Mouse (Mus musculus): ENCODE measurements around the gene Epn2. TPM values are rescaled to one million over a fixed set of nuclear protein-coding genes. Genes with fewer than 3 reads are reported as not detected.

Epn2 gene
- polyA plus RNA-seq, 1 experiment, result 123 TPM

DNA sequence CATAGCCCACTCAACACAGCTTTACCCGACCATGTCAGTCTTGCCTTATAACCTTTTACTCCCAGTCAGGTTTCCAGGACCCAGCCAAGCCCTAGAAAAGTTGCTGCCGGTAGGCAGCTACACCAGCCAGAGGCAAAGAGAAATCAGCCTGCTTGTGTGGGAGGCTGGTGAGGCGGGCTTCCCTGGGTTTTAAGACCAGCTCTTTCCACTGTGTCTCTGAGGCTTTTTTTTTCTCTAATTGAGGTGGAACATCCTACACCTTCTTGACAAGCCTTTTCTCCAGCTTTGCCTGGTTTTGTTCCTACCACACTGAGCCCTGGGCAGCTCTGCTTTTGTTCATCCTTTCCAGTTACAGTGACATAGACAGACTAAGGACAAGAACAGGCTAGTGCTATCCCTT is 31.7 kb upstream of the Epn2 start:
- no peak overlapping the region for H3K4me3 ChIP-seq (replicated peaks; ENCODE audit: insufficient read depth, low read depth, low read length)
- no peaks in the 10 kb centered on the region for H3K27me3 ChIP-seq (ENCODE audit: control insufficient read depth, insufficient read depth, low read length)
- WGBS, result 85% methylated on average over 3 of the region's 3 CpGs
- no peak overlapping the region for H3K27ac ChIP-seq (ENCODE audit: insufficient read depth, low read length)
- no peak for DNase-seq
- H3K4me1 ChIP-seq (ENCODE audit: control insufficient read depth, insufficient read depth, low read length), result no peaks in the 10 kb centered on the region
- TF ChIP-seq CTCF (IDR thresholded peaks at IDR 0.05; ENCODE audit: borderline replicate concordance, insufficient read depth, low read depth, low read length) (no peak), POLR2A (IDR thresholded peaks at IDR 0.05; ENCODE audit: borderline replicate concordance, insufficient read depth, low read length) (no peak)

DNA sequence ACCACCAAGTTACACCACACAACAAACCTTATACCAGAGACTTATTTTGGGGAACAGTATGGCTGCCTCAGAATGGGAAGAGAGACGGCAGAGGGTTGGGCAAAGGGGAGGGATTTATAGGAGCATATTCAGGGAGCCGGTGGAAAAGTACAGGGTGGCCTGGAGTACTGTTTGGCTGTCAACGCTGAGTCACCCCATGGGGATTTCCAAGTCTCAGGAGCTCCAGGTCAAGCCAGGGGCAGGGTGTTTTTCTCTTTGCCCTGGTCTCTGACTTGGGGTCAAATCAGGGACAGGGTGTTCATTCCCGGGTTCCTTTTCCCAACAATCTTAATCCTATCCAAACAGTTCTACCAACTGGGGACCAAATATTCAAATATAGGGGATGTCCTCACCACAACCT is 28.6 kb upstream of the Epn2 start:
- Histone ChIP-seq H3K4me3 (replicated peaks; ENCODE audit: insufficient read depth, low read depth, low read length) (no peak overlapping the region), H3K27me3 (ENCODE audit: control insufficient read depth, insufficient read depth, low read length) (no peaks in the 10 kb centered on the region), H3K4me1 (ENCODE audit: control insufficient read depth, insufficient read depth, low read length) (no peaks in the 10 kb centered on the region), H3K27ac (ENCODE audit: insufficient read depth, low read length) (no peak overlapping the region)
- TF ChIP-seq POLR2A (IDR thresholded peaks at IDR 0.05; ENCODE audit: borderline replicate concordance, insufficient read depth, low read length) (no peak), CTCF (IDR thresholded peaks at IDR 0.05; ENCODE audit: borderline replicate concordance, insufficient read depth, low read depth, low read length) (no peak)
- DNase-seq, result no peak
- WGBS, result 86% methylated on average over 4 of the region's 4 CpGs

DNA sequence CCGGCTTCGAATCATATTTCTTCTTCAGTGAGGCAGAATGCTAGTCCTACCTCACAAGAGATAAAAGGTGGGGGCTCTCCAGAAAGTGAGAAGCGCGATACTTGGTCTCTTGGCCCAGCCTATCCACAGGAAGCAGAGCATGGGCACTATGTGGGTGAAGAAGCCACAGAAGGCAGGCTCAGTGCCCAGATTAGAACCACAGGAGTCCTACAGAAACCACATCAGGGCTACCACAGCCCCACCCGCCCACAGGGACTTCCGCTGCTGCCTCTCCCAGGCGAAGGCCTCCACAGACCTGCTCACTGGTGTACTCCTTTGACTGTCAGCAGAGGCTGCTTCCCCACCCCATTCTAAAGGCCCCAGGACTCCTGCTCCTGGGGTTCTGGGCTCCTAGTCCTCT is 23.2 kb upstream of the Epn2 start:
- TF ChIP-seq CTCF (IDR thresholded peaks at IDR 0.05; ENCODE audit: borderline replicate concordance, insufficient read depth, low read depth, low read length) (no peak), POLR2A (IDR thresholded peaks at IDR 0.05; ENCODE audit: borderline replicate concordance, insufficient read depth, low read length) (no peak)
- Histone ChIP-seq H3K27ac (ENCODE audit: insufficient read depth, low read length) (no peak overlapping the region), H3K4me1 (ENCODE audit: control insufficient read depth, insufficient read depth, low read length) (no peaks in the 10 kb centered on the region), H3K4me3 (replicated peaks; ENCODE audit: insufficient read depth, low read depth, low read length) (no peak overlapping the region), H3K27me3 (ENCODE audit: control insufficient read depth, insufficient read depth, low read length) (no peaks in the 10 kb centered on the region)
- WGBS, result 89% methylated on average over 7 of the region's 7 CpGs
- DNase-seq, result no peak

DNA sequence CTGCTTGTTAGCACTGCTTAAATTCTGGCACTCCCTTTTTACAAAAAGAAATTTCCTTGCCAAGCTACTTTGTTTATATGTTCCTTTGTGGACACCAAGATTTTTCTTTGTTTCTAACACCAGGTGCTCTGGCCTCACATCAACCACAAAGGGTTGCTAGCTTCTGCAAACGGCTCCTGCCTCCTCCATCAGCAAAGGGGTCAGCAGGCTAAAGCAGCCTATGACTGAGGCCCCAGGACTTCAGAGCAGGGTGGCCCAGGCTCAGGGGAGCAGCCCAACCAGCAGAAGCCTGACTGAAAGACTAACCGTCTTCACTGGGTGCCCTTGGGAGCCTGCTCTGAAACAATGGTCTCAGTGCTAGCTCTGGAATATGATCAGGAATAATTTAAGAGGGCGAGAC is 22.0 kb upstream of the Epn2 start:
- Histone ChIP-seq H3K4me3 (replicated peaks; ENCODE audit: insufficient read depth, low read depth, low read length) (no peak overlapping the region), H3K27ac (ENCODE audit: insufficient read depth, low read length) (no peak overlapping the region), H3K27me3 (ENCODE audit: control insufficient read depth, insufficient read depth, low read length) (no peaks in the 10 kb centered on the region), H3K4me1 (ENCODE audit: control insufficient read depth, insufficient read depth, low read length) (no peaks in the 10 kb centered on the region)
- DNase-seq, result no peak
- 53% methylated on average over 3 of the region's 3 CpGs for WGBS
- no peak for TF ChIP-seq CTCF (IDR thresholded peaks at IDR 0.05; ENCODE audit: borderline replicate concordance, insufficient read depth, low read depth, low read length)
- TF ChIP-seq POLR2A (IDR thresholded peaks at IDR 0.05; ENCODE audit: borderline replicate concordance, insufficient read depth, low read length), result no peak

DNA sequence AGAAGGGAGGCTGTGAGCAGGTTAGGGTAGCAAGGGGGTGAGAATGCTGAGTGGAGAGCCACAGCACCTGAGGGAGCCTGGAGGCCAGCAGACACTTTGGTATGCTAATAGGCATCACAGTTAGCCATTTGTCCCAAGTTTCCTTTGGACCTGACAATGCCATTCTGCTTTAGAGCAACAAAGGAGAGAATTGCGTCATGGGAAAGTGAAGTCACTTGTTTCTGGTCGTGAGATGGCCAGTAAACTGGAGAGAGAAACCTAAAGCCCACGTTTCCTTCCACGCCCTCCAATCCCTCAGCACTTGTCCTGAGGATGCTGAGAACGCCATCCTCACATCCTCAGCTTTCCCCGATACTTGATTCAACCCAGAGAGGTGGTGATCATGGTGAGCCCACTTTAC is 18.9 kb upstream of the Epn2 start:
- DNase-seq, result no peak
- Histone ChIP-seq H3K27ac (ENCODE audit: insufficient read depth, low read length) (no peak overlapping the region), H3K27me3 (ENCODE audit: control insufficient read depth, insufficient read depth, low read length) (no peaks in the 10 kb centered on the region), H3K4me3 (replicated peaks; ENCODE audit: insufficient read depth, low read depth, low read length) (no peak overlapping the region), H3K4me1 (ENCODE audit: control insufficient read depth, insufficient read depth, low read length) (no peaks in the 10 kb centered on the region)
- WGBS, result 90% methylated on average over 6 of the region's 6 CpGs
- TF ChIP-seq POLR2A (IDR thresholded peaks at IDR 0.05; ENCODE audit: borderline replicate concordance, insufficient read depth, low read length) (no peak), CTCF (IDR thresholded peaks at IDR 0.05; ENCODE audit: borderline replicate concordance, insufficient read depth, low read depth, low read length) (no peak)

DNA sequence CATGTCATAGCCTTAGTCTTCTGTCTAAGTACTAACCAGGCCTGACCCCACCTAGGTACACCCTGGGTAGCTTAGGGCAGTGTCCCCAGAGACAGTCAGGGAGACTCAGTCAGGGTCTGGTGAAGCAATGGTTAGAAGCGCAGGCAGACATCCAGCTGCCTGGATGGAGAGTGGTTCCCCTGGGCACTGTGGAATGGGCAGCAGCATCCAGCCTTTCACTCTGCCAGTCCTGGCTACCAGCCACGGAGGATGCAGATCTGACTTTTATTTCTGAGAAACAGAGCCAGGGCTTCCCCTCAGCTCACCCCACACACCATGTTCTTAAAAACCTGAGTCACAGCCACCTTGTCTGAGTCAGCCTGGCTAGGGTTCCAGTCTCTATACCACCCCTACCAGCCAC is 18.0 kb upstream of the Epn2 start:
- 20% methylated on average over 2 of the region's 2 CpGs for WGBS
- TF ChIP-seq CTCF (IDR thresholded peaks at IDR 0.05; ENCODE audit: borderline replicate concordance, insufficient read depth, low read depth, low read length) (no peak), POLR2A (IDR thresholded peaks at IDR 0.05; ENCODE audit: borderline replicate concordance, insufficient read depth, low read length) (no peak)
- no peaks in the 10 kb centered on the region for H3K4me1 ChIP-seq (ENCODE audit: control insufficient read depth, insufficient read depth, low read length)
- H3K27me3 ChIP-seq (ENCODE audit: control insufficient read depth, insufficient read depth, low read length), result no peaks in the 10 kb centered on the region
- no peak for DNase-seq
- no peak overlapping the region for H3K27ac ChIP-seq (ENCODE audit: insufficient read depth, low read length)
- H3K4me3 ChIP-seq (replicated peaks; ENCODE audit: insufficient read depth, low read depth, low read length), result no peak overlapping the region

DNA sequence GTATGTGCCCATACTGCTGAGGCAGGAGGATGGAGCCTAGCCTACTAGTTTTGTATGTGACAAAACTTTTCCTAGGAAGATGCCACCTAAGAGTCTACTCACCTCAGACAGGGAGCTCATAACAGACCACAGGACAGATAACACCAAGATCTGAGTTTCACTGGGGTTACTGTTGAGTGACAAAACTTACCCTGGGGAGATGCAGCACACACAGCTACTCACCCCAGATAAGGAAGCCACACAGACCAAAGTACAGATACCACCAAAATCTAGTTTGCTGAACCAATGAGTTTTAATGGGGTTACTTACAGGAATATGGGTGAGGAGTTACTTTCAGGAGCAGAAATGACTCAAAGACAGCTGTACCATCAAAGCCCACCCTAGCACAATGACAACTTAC is 13.6 kb upstream of the Epn2 start:
- Histone ChIP-seq H3K27me3 (ENCODE audit: control insufficient read depth, insufficient read depth, low read length) (no peaks in the 10 kb centered on the region), H3K4me1 (ENCODE audit: control insufficient read depth, insufficient read depth, low read length) (no peaks in the 10 kb centered on the region), H3K4me3 (replicated peaks; ENCODE audit: insufficient read depth, low read depth, low read length) (no peak overlapping the region), H3K27ac (ENCODE audit: insufficient read depth, low read length) (no peak overlapping the region)
- DNase-seq, result no peak
- TF ChIP-seq CTCF (IDR thresholded peaks at IDR 0.05; ENCODE audit: borderline replicate concordance, insufficient read depth, low read depth, low read length) (no peak), POLR2A (IDR thresholded peaks at IDR 0.05; ENCODE audit: borderline replicate concordance, insufficient read depth, low read length) (no peak)

DNA sequence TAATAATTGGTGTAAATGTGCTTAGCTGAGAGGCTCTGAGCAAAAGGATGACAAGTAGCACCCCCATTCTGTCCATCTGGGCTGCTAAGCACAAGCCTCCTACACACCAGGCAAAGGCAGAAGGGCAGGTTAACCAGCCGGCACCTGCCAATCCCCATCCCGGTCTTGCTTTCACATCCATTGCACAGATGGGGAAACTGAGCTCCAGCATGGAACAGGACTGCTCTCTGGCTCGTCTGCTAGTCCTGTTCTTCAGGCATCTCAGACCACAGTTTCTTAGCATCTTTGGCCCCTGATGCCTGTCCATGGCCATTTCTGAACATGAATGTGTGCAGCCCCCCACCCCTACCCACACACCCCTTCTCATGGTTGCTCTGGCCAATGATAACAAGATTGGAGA is 12.6 kb upstream of the Epn2 start:
- TF ChIP-seq CTCF (IDR thresholded peaks at IDR 0.05; ENCODE audit: borderline replicate concordance, insufficient read depth, low read depth, low read length) (no peak), POLR2A (IDR thresholded peaks at IDR 0.05; ENCODE audit: borderline replicate concordance, insufficient read depth, low read length) (no peak)
- no peak for DNase-seq
- Histone ChIP-seq H3K27ac (ENCODE audit: insufficient read depth, low read length) (no peak overlapping the region), H3K4me3 (replicated peaks; ENCODE audit: insufficient read depth, low read depth, low read length) (no peak overlapping the region), H3K27me3 (ENCODE audit: control insufficient read depth, insufficient read depth, low read length) (no peaks in the 10 kb centered on the region), H3K4me1 (ENCODE audit: control insufficient read depth, insufficient read depth, low read length) (no peaks in the 10 kb centered on the region)
- 92% methylated on average over 3 of the region's 3 CpGs for WGBS
